Mouse (Mus musculus) lung, adult 2 months (tissue): ENCODE data around the gene Nkx2-2. TPM values are rescaled to one million over a fixed set of nuclear protein-coding genes. Genes with fewer than 3 reads are reported as not detected.

Experiments
- DNase-seq: peaks from one replicate; pipeline ENCODE4 v3.0.0; 2022
- H3K4me1 ChIP-seq: fragments of 200-500 bp; 2 replicates; pipeline ENCODE4 v1.6.1; 2011; ENCODE audit warnings: low read length; ENCODE audit not compliant: control insufficient read depth, insufficient read depth
- H3K4me3 ChIP-seq: fragments of 200-500 bp; replicated peaks from 2 replicates; pipeline ENCODE3; 2011; ENCODE audit warnings: low read depth, mild to moderate bottlenecking, control low read depth, low read length; ENCODE audit errors: extremely low read depth
- CTCF ChIP-seq: fragments of 200-500 bp; IDR thresholded peaks from 2 replicates; pipeline ENCODE4 v1.5.1; 2011; ENCODE audit warnings: mild to moderate bottlenecking, low read length, control low read depth; ENCODE audit not compliant: insufficient read depth
- POLR2A ChIP-seq: fragments of 200-500 bp; IDR thresholded peaks from 2 replicates; pipeline ENCODE4 v1.6.1; 2011; ENCODE audit warnings: low read depth, mild to moderate bottlenecking, control low read depth, low read length, borderline replicate concordance; ENCODE audit errors: extremely low read depth
- whole genome bisulfite sequencing: fragments of 180-500 bp; shearing (Covaris S2); methylation state at CpG from one replicate; pipeline ENCODE4 v1.1.7; 2018; 5-methylcytosine and 5-hydroxymethylcytosine counted together
- polyA plus RNA-seq: library from polyadenylated mRNA; depleted of rRNA; stranded (reverse); fragments of >200 nt; gene quantifications from 2 replicates; pipeline ENCODE4 v1.2.3, GENCODE M21; 2012; rRNA removed

Gene Nkx2-2
- polyA plus RNA-seq = not detected in 2 replicates

- 2% methylated on average over 54 of the region's 54 CpGs for WGBS
- DNase-seq = no peak
- Histone ChIP-seq H3K4me3 (no peak within 1 kb of the TSS), H3K4me1 (peaks cover 3% of the 10 kb centered on the region; the same call in 1 of the 2 replicates)
- TF ChIP-seq POLR2A (no peak), CTCF (no peak)
These were observed at the start of gene Nkx2-2 for GRCm38 (mm10) chr2:147193271-147194255. Gene Nkx2-2, minus strand, starts transcription at chr2:147194243.

DNA sequence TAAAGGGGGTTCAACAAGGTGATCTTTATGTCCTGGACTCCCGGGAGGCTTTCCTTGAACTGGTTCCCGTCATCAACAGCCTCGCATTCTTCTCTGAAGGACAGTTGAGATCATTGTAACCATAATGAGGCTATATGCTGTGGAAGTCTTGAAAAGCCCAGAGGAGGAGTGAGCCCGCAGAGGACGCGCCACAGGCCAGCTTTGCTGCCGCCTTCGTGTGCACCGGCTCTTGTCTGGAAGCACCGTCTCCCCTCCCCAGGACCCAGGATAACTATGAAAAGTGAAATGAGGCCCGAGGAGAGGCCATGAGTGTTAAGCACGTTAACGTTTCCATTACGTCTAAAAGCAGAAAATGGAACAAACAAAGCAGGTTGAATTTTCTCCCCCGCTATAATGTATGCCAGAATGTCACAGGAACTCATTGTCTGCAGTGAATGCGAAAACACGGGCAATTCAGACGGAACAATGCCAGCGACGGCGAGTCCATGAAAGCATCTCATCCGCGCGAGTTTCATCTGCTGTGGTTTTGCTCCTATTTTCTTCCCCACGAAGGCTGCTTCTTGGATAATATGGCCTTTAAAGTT lies 41.8 kb upstream of the Nkx2-2 start:
- TF ChIP-seq POLR2A (no peak), CTCF (no peak)
- 89% methylated on average over 25 of the region's 25 CpGs for WGBS
- Histone ChIP-seq H3K4me3 (no peak overlapping the region), H3K4me1 (no peaks in the 10 kb centered on the region)
- DNase-seq = no peak

- no peak for DNase-seq
- WGBS = 49% methylated on average over 5 of the region's 5 CpGs
- no peaks in the 10 kb centered on the region for H3K4me1 ChIP-seq
- TF ChIP-seq CTCF (no peak), POLR2A (no peak)
- H3K4me3 ChIP-seq = no peak overlapping the region
These were observed 37.1 kb upstream of the Nkx2-2 start for GRCm38 (mm10) chr2:147231175-147231574.

DNA sequence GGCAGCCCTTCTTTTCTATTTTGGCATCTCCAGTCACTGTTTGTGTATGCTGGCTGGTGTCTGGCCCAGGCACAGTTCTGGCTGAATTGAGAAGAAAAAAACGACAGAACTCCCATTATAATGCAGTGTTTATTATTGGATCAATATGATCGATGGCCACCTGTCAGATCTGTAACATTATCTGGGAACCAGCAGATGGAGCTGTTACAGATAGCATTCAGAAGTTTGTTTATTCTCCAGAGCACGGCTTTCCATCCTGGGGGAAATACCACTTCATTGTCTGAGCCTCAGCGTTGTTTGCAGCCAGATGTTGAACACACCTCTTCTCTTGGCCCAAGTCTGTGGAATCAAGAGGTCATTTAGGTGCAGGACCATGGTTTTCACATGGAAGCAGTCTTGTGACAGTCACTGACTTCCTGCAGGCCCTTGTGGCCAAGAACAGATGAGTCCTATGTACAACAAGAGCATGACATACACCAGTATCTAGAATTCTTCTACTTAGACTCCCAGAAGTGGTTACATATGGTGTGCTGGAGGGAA lies 11.1 kb upstream of the Nkx2-2 start:
- H3K4me3 ChIP-seq = no peak overlapping the region
- TF ChIP-seq CTCF = no peak
- no peak for TF ChIP-seq POLR2A
- peaks cover 3% of the 10 kb centered on the region; the same call in 1 of the 2 replicates for H3K4me1 ChIP-seq
- 7% methylated on average over 4 of the region's 4 CpGs for WGBS
- no peak for DNase-seq

- 2% methylated on average over 71 of the region's 71 CpGs for WGBS
- no peak overlapping the region for H3K4me3 ChIP-seq
- no peak for DNase-seq
- no peak for TF ChIP-seq CTCF
- TF ChIP-seq POLR2A = no peak
- peaks cover 3% of the 10 kb centered on the region; the same call in 1 of the 2 replicates for H3K4me1 ChIP-seq
These were observed 920 bp upstream of the Nkx2-2 start for GRCm38 (mm10) chr2:147194711-147195615.

- WGBS = 6% methylated on average over 13 of the region's 13 CpGs
- TF ChIP-seq CTCF = no peak
- no peak for TF ChIP-seq POLR2A
- Histone ChIP-seq H3K4me1 (peaks cover 3% of the 10 kb centered on the region; the same call in 1 of the 2 replicates), H3K4me3 (no peak overlapping the region)
- no peak for DNase-seq
These were observed 1.3 kb downstream of the Nkx2-2 start for GRCm38 (mm10) chr2:147192731-147193130.

- peak; percentile 81 for DNase-seq
- no peak overlapping the region for H3K4me3 ChIP-seq
- TF ChIP-seq POLR2A = no peak
- TF ChIP-seq CTCF = no peak
- WGBS = 3% methylated on average over 27 of the region's 27 CpGs
- H3K4me1 ChIP-seq = peaks cover 5% of the 10 kb centered on the region; the same call in 1 of the 2 replicates
These were observed 3.6 kb downstream of the Nkx2-2 start for GRCm38 (mm10) chr2:147190316-147191021.

GRCm38 (mm10) chr2:147189546-147190315 lies 4.3 kb downstream of the Nkx2-2 start:
- WGBS = 10% methylated on average over 28 of the region's 28 CpGs
- no peak for DNase-seq
- peaks cover 8% of the 10 kb centered on the region; the same call in 1 of the 2 replicates for H3K4me1 ChIP-seq
- no peak overlapping the region for H3K4me3 ChIP-seq
- no peak for TF ChIP-seq POLR2A
- TF ChIP-seq CTCF = no peak
